Mouse (Mus musculus): ENCODE data around the gene Cuedc1.
A peak's percentile ranks its signal among the peaks of the same experiment; 100 is the strongest.

Gene Cuedc1

DNA sequence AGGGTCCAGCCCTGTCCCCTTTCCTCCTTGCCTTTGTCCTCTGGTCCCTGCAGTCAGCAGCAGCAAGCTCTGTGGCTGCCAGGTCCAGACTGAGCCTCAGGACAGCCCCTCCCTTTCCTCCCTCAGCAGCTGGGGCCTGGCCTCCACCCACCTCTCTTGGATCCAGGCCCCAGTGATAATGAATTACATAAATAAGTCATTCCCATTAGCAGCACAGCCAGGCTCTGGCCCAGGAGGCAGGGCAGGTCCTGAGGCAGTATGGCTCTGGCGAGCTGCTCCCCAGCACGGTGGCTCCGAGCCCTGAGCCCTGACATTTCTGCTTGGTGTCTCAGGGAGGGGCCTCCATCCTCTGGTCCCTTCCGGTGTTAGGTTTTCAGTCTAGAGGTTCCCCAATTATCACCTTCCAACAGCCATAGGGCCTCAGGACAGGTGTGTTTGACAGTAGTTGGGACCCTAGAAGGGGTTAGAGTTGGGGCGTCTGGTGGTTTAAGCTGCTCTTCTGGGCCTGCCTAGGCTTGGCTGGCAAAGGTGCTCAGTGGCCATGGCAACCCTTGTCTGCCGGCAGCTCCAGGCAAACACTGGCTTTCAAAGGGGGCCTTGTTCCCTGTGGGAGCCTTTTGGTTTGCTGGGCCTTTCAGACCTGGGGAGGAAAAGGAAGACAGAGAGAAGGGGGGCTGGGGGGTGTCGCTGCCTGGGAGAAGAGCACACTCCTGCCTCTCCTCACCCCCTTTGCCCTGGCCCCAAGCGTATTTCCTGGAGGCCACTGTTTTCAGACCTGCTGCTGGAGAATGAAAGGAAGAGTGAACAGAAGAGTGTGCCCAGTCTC, 21.2 kb downstream of the Cuedc1 start:
- no peak for DNase-seq

DNA sequence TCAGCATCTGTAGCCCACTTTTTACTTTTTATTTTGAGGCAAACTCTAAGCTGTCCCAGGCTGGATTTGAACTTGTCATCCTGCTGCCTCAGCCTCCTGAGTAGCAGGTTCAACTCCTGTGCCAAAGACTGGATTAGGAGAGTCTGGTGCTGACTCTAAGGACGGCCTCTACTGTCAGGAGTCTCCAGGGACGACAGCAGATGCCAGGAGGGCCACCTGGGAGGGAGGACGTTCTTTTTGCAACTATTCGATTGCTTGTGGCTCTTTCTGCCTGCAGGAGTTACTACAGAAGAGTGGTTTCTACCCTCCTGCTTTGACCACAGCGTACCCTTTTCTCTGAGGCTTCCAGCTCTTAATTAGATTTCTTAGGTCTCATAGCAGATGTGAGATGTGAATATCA, 24.7 kb downstream of the Cuedc1 start:
- DNase-seq, result no peak

DNA sequence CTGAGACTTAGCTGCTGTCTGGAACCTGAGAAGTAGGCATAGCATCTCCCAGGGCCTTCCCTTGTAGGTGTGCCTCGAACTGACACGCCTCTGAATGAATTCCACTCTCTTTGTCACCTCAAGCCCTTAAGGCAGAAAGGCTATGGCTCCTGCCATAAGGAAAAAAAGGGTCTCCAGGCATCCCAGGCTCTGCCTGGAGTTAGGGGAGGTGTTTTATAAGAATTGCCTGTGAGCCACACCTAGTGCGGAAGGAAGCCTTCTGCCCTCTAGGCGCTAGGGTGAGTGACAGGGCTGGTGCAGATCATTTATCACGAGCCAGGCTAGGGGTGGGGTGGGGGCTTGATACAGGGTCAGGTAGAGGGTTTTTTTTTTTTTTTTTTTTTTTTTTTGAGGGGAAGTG, 25.2 kb downstream of the Cuedc1 start:
- DNase-seq, result no peak

DNA sequence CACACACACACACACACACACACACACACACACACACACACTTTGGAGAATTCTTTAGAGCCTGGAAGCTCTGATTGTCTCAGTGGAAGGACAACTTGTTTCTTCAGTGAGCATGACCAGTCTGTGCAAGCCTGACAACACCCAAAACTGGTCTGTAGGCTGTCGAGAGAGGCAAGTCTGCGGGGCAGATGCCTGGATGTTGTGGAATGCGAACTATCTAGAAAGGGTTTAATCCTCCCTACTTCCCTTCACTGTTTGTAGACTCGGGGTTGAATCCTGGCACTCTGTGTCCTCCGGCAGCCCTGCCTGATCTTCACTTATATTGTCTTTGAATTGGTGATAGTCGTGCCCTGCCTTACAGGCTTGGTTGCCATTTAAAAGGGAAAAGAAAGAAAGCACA, 25.9 kb downstream of the Cuedc1 start:
- DNase-seq, result no peak

DNA sequence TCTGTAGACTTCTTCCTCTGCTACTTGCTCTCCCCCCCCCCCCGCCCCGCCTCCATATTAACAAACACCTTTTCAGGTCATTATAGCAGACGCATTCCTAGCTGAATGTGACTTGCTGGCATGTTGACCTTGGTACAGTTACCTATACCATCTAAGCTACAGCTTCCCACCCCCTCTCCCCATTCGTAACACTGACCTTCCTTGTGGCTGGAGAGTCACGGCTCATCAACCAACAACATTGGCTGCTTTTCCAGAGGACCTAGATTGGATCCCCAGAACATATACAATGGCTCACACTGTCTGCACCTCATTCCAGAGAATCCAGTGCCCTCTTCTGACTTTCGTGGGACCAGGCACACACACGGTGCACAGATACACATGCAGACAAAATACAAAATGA, 27.6 kb downstream of the Cuedc1 start:
- no peak for DNase-seq

DNA sequence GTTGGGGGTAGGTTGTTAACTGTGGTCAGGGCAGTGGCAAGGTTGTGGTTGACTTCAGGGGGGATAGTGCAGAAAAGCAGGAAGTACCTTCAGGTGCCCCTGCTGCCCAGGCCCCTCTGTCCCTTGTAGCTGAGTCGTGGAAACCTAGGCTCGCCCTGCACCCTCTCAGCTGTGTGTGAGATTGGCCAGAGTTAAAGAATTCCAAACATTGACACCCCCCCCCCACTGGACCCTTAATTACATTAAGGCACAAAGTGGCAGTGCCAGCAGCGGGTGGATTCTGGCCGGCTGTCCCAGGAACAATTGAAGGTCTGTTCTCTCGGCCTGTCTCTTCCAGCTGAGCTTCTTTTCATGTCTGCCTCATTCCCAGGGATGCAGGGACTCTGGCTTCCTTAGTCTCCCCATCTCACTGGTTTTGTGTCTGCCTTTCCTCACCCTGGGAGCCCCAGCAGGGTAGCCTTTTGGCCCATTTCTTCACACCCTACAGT, 28.5 kb downstream of the Cuedc1 start:
- DNase-seq, result no peak

DNA sequence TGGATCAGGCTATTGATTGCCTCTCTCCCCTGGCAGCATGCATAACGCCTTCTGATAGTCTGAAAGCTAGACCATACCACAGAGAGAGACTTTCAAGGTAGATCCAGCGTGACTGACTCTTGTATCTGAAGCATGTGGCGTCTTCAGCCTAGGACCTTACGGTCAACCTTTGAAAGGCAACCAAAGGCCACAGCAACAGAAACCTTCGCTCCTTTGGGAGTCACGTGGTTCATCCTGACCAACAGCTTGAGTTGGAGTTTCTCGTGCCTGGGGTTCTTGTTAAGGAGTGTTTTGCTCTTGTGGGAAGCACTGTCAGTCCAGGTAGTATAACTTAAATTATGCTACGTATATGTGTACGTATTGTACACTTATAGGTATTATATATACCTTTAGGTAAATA, 30.6 kb downstream of the Cuedc1 start:
- no peak for DNase-seq

DNA sequence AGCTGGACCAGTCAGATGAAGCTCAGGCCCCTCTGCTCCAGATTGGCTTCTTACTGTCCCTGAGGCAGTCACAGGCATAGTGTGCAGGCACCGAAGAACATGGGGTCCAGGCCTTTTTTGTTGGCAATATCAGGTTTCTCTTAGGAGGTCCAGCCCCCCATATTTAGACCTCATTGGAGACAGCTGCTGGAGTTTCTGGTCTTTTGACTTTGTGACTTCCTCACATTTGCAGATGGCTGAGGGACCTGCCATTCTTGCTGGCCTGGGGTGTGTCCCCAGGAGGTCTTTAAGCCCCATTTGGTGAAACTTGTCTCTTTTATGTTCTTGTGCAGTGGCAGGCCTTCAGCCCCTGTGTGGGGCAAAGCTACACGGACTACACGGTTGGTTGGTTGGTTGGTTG, 31.4 kb downstream of the Cuedc1 start:
- no peak for DNase-seq

DNA sequence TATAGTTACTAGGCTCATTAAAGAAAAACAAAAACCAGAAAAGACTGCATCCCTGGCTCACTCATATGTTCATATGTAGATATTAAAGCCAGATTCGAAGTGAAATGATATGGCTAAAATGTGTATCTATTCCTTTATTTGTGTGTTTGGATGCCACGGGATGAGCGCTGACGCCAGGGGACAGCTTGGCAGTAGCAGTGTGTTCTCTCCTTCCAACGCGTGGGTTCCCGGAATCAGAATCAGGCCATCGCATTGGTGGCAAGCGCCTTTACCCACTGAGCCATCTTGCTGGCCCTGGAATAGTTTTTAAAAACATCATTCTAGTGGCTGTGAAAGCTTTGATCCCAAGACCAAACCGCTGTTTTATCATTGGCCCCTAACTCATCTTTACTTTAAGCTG, 32.1 kb downstream of the Cuedc1 start:
- no peak for DNase-seq

DNA sequence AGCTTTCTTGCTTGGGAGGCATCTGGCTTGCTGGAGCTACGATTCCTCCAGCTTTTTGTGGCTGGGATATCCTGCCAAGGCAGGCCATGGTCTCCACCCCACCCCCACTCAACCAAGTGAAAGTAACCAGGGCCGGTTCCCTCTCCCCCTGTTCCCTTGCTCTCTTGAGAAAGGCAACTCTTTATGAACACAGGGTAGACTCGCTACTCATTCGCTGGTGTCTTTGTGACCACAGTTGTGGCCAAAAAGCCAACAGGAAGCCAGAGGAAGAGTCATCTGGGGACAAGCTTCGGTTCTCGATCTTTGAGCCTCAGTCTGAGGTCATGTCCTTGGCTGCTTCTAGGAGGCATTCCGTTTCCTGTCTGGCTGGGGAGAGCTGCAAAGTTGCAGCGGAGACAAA, 34.0 kb downstream of the Cuedc1 start:
- peak in 1 of 2 experiments; percentile 29 for DNase-seq

DNA sequence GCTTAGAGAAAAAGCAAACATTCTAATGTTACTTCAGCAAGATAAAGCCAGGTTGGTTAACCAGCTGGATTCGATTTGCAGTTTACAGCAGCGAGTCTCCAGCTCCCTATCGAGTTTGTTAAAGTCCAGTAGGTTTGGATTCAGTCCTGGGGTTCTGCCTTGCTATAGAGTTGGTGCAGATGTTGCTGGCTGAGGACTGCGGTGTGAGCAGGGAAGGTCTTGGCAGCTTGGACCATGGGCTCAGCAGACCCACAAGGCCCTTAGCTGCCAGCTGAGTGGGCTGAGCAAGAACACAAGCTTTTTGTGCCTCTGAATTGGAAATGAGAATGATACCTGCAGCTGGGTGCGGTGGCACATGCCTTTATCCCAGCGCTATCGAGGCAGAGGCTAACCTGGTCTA, 37.4 kb downstream of the Cuedc1 start:
- DNase-seq, result no peak

DNA sequence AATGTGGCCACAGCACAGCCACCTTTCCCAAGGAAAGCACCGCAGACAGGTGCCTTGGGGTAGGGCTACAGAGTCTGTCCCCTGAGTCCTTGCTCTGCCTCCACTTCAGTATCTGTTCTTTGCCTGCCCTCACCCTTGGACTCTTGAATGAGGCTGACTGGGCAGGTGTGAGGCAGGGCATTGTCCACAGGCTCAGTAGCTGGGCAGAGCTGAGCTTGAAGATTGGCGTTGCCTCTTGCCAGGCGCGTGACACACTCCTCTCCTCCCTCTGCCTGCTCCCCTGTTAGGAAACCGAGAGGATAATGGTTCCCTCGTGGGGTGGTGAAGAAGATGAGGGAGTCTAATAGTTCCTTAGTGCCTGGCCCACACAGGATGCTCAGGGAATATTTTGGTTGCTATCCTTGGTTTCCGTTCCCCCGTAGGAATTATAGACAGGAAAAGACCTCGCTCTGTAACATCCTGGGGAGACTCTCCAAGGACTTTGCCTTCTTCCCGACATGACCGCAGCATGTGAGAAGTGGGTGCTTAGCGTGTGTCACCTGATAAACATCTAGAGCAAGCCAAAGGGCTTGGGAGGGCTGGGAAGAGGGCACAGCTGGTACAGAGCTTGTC, 40.1 kb downstream of the Cuedc1 start:
- DNase-seq, result no peak

DNA sequence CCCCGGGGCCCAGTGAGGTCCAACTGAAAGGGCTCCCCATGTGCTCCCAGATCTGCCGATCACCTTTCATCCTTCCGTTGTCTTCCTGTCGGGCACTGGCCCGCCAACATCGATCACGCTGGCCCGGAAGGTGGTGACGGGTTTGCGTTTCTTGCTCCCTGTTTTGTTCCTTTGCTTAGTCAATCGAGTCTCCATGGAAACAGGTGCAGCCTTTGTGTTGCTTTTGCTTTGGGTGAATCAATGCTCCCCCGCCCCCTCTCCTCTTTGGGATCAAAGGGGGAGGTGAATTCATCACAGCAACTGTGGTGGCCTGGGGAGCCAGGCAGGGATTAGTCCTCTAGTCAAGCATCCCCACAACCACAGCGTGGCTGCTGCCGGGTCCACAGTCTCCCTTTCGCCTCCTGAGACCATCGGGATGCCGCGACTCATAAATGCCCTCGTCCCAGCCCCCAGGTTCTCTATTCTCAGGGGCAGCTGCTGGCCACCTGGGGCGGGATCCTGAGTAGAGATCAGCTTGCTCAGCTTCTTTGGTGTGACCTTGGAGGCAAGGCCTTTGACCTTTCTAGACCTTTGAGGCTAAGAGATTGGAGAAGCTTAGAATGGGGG, 41.5 kb downstream of the Cuedc1 start:
- DNase-seq, result no peak

DNA sequence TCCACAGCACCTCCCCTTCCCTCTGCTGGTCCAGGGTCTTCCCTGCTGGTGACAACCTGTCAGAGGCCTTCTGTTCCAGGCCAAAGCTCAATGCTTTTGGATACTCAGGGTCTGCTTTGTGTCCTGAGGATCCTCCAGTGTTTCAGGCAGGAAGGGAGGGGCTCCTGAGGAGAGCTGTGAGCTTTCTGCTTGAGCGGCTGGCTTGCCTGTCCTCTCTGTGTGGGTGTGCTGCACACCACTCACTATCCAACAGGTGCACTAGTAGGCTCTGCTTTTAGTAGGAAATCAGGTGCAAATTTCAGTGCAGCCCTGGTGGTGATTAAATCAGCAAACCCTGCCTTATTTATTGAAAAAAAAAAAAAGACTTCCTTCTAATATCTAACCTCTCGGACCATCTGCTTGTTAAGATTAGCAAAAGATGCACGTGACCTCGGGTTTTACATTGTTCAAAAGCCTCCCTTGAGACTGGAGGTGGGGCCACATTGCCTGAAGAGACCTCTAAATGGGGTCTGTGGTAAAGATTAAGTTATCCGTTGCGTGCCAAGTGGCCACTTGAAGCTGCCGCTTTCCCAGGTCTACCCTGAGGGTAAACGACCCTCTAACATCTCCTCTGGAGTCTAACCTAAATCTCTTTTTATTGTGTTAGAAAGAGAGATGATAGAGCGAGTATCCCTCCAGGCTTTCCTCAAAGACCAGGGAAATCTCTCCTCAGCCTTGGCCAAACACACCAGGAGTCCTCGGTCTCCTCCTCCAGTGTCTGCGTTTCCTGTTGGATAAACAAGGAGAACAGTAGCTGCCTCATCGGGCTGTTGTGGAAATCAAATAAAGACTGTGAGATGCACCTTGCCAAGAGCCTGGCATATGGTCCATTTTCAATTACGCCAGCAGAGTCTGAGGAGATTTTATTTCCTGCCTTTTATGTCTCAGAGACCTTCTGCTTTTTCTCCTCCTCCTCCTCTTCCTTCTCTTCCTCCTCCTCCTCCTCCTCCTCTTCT, 42.5 kb downstream of the Cuedc1 start:
- DNase-seq, result no peak

DNA sequence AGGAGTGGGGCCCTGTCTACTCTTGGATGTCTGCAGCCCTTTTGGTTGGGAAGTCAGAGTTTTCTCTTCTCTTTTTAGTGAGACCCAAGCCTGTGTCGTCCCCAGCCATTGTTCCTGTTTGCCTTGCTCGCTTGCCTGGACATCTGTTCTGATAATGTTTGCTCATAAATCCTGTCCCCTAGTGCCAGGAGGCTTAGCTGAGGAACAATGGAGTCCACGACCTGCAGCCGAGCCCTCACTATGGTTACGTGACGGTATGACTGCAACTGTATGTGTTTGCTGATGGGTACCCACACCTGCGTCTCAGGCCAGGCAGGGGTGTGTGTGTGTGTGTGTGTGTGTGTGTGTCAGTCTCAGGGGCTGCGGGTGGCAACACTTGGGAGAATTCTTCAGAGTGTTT, 44.5 kb downstream of the Cuedc1 start:
- no peak for DNase-seq

DNA sequence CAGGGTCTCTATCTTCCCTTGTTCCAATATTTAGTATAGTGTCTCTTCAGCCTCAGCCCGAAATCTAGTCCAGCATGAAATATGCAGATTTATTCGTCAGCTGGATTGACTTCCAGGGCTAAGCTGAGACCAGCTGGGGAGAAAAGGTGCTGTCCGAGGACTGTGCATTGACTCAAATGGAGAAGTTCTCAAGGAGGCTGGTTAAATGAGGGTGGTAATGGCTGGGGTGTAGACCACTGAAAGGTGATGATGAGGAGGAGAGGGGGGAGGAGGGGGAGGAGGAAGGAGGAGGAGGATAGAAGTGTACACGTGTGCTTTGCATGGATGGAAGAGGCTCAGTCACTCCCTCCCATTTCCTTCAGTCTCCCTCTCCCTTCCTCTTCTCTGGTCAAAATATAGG, 46.2 kb downstream of the Cuedc1 start:
- DNase-seq, result no peak

DNA sequence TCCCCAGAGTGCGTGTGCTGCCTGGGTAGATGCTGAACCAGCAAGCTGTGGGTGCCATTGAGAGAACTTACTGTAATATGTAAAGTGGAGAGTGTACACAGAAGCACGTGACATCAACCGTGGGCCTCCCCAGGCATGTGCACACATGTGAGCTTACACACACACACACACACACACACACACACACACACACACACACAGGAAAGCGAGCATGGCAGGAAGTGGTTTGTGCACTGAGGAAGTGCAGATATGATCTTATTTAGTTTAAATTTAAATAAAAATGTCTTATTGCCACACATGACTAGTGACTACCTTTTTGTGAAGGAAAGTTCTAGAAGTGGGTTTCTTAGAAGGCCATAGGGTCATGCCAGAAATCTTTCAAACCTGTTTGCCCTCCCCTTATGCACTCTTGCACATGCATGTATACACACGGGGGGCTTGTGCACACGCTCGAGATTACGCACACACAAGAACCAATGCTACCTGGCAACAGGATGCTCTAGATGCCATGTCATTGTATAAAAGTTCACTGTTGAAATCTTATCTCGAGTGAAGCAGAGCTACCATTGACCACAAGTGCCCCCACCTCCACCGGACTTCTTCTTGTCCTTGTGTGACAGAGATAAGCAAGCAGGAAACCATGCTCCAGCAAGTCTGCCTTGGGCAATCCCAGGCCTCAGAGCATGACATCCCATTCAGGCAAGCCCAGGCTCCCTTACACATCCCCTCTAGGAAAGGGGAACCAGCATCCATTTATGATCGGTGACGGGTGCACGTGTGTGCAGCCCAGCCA, 47.6 kb downstream of the Cuedc1 start:
- peak; percentile 57 to 61 for DNase-seq

DNA sequence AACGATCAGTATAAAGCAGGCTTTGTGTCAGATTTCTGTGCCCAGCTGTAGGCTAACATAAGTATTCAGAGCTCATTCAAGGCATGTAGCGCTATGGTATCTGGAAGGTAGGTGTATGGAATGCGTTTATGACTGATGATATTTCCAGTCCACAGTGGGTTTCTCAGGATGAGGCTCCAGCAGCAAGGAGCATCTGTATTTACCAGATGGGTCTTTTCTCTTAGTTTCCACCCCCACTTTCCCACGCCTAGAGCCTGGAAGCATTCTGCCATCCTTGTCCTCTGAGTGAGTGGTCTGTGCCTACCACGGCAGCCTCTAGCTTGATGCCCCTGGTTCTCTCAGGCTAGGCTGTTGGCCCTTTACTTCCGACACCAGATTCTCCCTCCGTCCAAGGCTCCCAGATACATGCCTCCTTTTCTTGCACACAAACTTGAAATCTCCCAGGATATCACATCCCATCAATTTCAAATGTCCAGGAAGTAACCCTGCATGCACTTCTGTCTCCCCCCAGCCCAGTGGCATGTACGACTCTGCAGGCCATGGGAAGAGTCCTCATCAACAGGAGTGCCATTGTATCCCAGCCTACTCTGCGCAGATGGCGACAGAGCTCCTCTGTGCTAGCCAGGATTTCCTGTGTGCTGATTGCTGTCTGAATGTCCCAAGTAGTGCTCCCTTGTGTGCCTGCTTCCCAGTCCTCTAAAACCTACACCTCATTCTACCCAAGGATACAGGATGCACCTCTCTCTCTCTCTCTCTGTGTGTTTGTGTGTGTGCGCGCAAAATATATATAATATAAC, 48.6 kb downstream of the Cuedc1 start:
- no peak for DNase-seq

DNA sequence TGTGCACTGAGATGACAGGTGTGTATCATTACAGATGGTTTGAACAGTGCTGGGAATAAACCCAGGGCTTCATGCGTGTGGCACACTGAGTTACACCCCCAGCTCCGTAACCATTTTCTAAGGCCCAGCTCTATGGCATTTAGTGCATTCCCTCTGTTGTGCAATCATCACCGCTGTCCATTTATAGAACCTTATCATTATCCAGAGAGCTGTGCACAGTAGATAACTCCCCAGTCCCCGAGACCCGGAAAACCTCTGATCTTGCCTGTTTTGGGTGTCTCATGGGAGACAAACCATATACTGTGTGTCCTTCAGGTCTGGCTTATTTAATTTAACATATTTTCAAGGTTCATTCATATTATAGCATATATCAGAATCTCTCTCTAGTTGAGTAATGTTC, 49.5 kb downstream of the Cuedc1 start:
- DNase-seq, result no peak

DNA sequence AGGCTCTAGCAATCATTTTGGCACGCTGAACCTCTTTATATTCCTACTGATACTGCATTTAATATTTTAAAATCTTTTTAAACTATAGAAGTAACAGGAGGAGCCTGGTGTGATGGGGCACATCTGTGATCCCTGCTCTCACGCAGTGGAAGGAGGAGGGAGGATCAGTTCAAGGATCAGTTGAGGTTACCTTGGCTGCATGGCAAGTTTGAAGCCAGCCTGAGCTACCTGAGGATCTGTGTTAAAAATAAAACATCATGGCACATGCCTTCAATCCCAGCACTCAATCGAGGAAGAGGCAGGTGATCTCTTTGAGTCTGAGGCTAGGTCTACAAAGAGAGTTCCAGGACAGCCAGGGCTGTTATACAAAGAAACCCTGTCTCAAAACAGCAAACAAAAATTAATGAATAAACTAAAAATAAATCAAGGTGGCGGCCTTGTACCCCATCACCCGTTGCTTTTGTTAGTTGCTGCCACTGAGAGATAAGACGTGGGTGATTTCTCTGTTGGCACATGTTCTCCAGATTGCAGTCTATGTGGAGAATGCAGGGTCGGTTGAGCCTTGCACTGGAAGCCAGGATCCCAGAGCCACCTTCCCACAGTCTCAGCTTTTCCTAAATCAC, 50.3 kb downstream of the Cuedc1 start:
- no peak for DNase-seq

All from spleen, adult 18-20 months (tissue).